ENCODE assay signal across 9 mouse cellular contexts in the genomic region with DNA sequence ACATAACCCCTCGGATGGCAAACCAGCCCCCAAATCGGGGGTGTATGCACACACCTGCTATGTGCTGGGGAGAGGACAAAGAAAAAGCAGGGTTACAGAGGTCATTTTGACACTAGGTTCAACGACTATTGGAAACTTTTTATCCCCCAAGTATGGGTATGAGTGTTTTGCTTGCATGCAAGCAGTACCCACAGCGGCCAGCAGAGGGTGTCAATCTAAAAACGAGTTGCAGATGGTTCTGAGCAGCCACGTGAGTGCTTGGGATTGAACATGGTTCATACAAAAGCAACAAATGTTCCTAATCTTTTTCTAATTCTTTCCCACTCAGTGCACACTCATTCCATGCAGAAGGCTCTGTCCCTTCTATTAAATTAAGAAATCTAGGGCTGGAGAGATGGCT. TPM values are rescaled to one million over a fixed set of nuclear protein-coding genes. Genes with fewer than 3 reads are reported as not detected.
DNase-seq lines count a peak whose midpoint lies in the region; ATAC-seq lines count a peak whose summit lies in the region.
"Had no signal": no experiment of that assay in that cellular context is flagged by ENCODE, and none has a peak within 500 bp of the region (broad histone marks: within the 10 kb centered on the region; RNA-seq: fewer than 3 reads in every experiment).

No protein-coding gene starts in this region.

- H3K4me1 ChIP-seq in midbrain, embryonic 14.5 days (ENCODE audit: control insufficient read depth, insufficient read depth, low read length): peaks cover 6% of the 10 kb centered on the region
- H3K4me1 ChIP-seq in midbrain, embryonic 13.5 days (replicated peaks): peaks cover 8% of the 10 kb centered on the region
- peaks cover 10% of the 10 kb centered on the region for H3K4me1 ChIP-seq in liver, embryonic 13.5 days (replicated peaks)
- H3K4me1 ChIP-seq: stomach, embryonic 15.5 days had no signal

- H3K4me3 ChIP-seq in midbrain, embryonic 14.5 days (replicated peaks; ENCODE audit: low read depth, low read length): no peak overlapping the region
- H3K4me3 ChIP-seq in midbrain, embryonic 13.5 days (replicated peaks): no peak overlapping the region
- no peak overlapping the region for H3K4me3 ChIP-seq in liver, embryonic 13.5 days (replicated peaks)
- H3K4me3 ChIP-seq: stomach, embryonic 15.5 days had no signal

- 40% methylated on average over 6 of the region's 6 CpGs for WGBS in midbrain, embryonic 14.5 days
- WGBS in midbrain, embryonic 13.5 days: 45% methylated on average over 6 of the region's 6 CpGs
- 32% methylated on average over 6 of the region's 6 CpGs for WGBS in liver, embryonic 13.5 days (ENCODE audit: insufficient replicate concordance)

- peaks cover 19% of the 10 kb centered on the region for H3K36me3 ChIP-seq in midbrain, embryonic 14.5 days (ENCODE audit: control insufficient read depth, insufficient read depth, low read length)
- peaks cover 36% of the 10 kb centered on the region for H3K36me3 ChIP-seq in midbrain, embryonic 13.5 days
- peaks cover 23% of the 10 kb centered on the region for H3K36me3 ChIP-seq in liver, embryonic 13.5 days

- no peak overlapping the region for H3K9ac ChIP-seq in midbrain, embryonic 14.5 days (replicated peaks; ENCODE audit: low read length)
- no peak overlapping the region for H3K9ac ChIP-seq in midbrain, embryonic 13.5 days (replicated peaks)
- H3K9ac ChIP-seq in liver, embryonic 13.5 days: no peak overlapping the region
- H3K9ac ChIP-seq: stomach, embryonic 15.5 days had no signal

- no peak overlapping the region for H3K4me2 ChIP-seq in midbrain, embryonic 14.5 days (ENCODE audit: low read length)
- no peak overlapping the region for H3K4me2 ChIP-seq in midbrain, embryonic 13.5 days (replicated peaks)
- no peak overlapping the region for H3K4me2 ChIP-seq in liver, embryonic 13.5 days
- H3K4me2 ChIP-seq: stomach, embryonic 15.5 days had no signal

- DNase-seq in midbrain, embryonic 14.5 days: peak; percentile 75
- peak; percentile 69 to 92 for DNase-seq in adrenal gland, adult (ENCODE audit: inconsistent age in 2 of 2, low spot score in 1 of 2)
- peak; percentile 81 for DNase-seq in embryo, embryonic 10 days (ENCODE audit: low spot score)
- peak; percentile 70 to 86 for DNase-seq in heart, postnatal 10 days
- peak; percentile 59 for DNase-seq in liver, embryonic 13.5 days
- peak; percentile 80 for DNase-seq in right cerebral cortex, postnatal 4 days
- peak; percentile 48 to 81 for DNase-seq in urinary bladder, postnatal 4 days (ENCODE audit: low spot score in 2 of 2)

- H3K27me3 ChIP-seq in midbrain, embryonic 14.5 days (ENCODE audit: control insufficient read depth, insufficient read depth, low read length): no peaks in the 10 kb centered on the region
- H3K27me3 ChIP-seq in midbrain, embryonic 13.5 days: no peaks in the 10 kb centered on the region
- H3K27me3 ChIP-seq in liver, embryonic 13.5 days: no peaks in the 10 kb centered on the region
- H3K27me3 ChIP-seq: stomach, embryonic 15.5 days had no signal

- intact Hi-C loops in heart, postnatal 10 days (cut with DNase I): loop anchor here (10.0 kb wide), 1 partner anchor 421 kb away; the partner anchor contains the start of genes Btbd19 and Tctex1d4

- no peak overlapping the region for H3K27ac ChIP-seq in midbrain, embryonic 14.5 days (replicated peaks; ENCODE audit: low read depth, low read length)
- no peak overlapping the region for H3K27ac ChIP-seq in midbrain, embryonic 13.5 days
- no peak overlapping the region for H3K27ac ChIP-seq in liver, embryonic 13.5 days
- H3K27ac ChIP-seq: stomach, embryonic 15.5 days had no signal

- ATAC-seq in midbrain, embryonic 14.5 days (ENCODE audit: low FRiP score, low TSS enrichment): no peak
- no peak for ATAC-seq in midbrain, embryonic 13.5 days
- ATAC-seq in liver, embryonic 13.5 days (ENCODE audit: low read depth): no peak

- no peaks in the 10 kb centered on the region for H3K9me3 ChIP-seq in midbrain, embryonic 14.5 days (ENCODE audit: control insufficient read depth, low read length)
- H3K9me3 ChIP-seq in midbrain, embryonic 13.5 days: no peaks in the 10 kb centered on the region
- H3K9me3 ChIP-seq in liver, embryonic 13.5 days (replicated peaks): no peaks in the 10 kb centered on the region
- H3K9me3 ChIP-seq: stomach, embryonic 15.5 days had no signal

RNA-seq across cellular contexts. Expression of gene Mmachc, which starts 4.4 kb away (rescaled TPM):
- 16.3 and 20.6 TPM in 2 replicates for polyA plus RNA-seq in midbrain, embryonic 14.5 days (2014; fragmentation: Nextera tagmentation; extraction: Ambion mirVana)
- polyA plus RNA-seq in midbrain, embryonic 13.5 days (2015; fragmentation: Nextera tagmentation; extraction: Ambion mirVana): 29.6 and 29.8 TPM in 2 replicates
- 10 to 100 TPM; 32.8 to 40.0 TPM for total RNA-seq in heart, postnatal 10 days (2021)
- 13.6 and 17.1 TPM in 2 replicates for polyA plus RNA-seq in liver, embryonic 13.5 days (2015; fragmentation: Nextera tagmentation; extraction: Ambion mirVana)

RNA-seq across cellular contexts. Expression of gene Ccdc163, which starts 4.5 kb away (rescaled TPM):
- polyA plus RNA-seq in midbrain, embryonic 14.5 days (2014; fragmentation: Nextera tagmentation; extraction: Ambion mirVana): 11.4 and 13.1 TPM in 2 replicates
- polyA plus RNA-seq in midbrain, embryonic 13.5 days (2015; fragmentation: Nextera tagmentation; extraction: Ambion mirVana): 18.8 and 18.9 TPM in 2 replicates
- total RNA-seq in heart, postnatal 10 days (2021): 1 to 10 TPM; 8.3 to 9.1 TPM
- polyA plus RNA-seq in liver, embryonic 13.5 days (2015; fragmentation: Nextera tagmentation; extraction: Ambion mirVana): 13.3 and 13.7 TPM in 2 replicates

RNA-seq across cellular contexts. Expression of gene Tesk2, which starts 16.9 kb away (rescaled TPM):
- polyA plus RNA-seq in midbrain, embryonic 14.5 days (2014; fragmentation: Nextera tagmentation; extraction: Ambion mirVana): 1.9 and 3.2 TPM in 2 replicates
- 3.7 and 4.1 TPM in 2 replicates for polyA plus RNA-seq in midbrain, embryonic 13.5 days (2015; fragmentation: Nextera tagmentation; extraction: Ambion mirVana)
- total RNA-seq in heart, postnatal 10 days (2021): 1 to 10 TPM; 1.7 to 2.1 TPM
- 2.1 and 2.5 TPM in 2 replicates for polyA plus RNA-seq in liver, embryonic 13.5 days (2015; fragmentation: Nextera tagmentation; extraction: Ambion mirVana)

RNA-seq across cellular contexts. Expression of gene Prdx1, which starts 18.5 kb away (rescaled TPM):
- 378 and 430 TPM in 2 replicates for polyA plus RNA-seq in midbrain, embryonic 14.5 days (2014; fragmentation: Nextera tagmentation; extraction: Ambion mirVana)
- 516 and 536 TPM in 2 replicates for polyA plus RNA-seq in midbrain, embryonic 13.5 days (2015; fragmentation: Nextera tagmentation; extraction: Ambion mirVana)
- 100 to 1,000 TPM; 420 to 430 TPM for total RNA-seq in heart, postnatal 10 days (2021)
- 994 and 1,129 TPM in 2 replicates for polyA plus RNA-seq in liver, embryonic 13.5 days (2015; fragmentation: Nextera tagmentation; extraction: Ambion mirVana)

RNA-seq across cellular contexts. Expression of gene Akr1a1, which starts 52.3 kb away (rescaled TPM):
- polyA plus RNA-seq in midbrain, embryonic 14.5 days (2014; fragmentation: Nextera tagmentation; extraction: Ambion mirVana): 638 and 660 TPM in 2 replicates
- polyA plus RNA-seq in midbrain, embryonic 13.5 days (2015; fragmentation: Nextera tagmentation; extraction: Ambion mirVana): 613 and 617 TPM in 2 replicates
- total RNA-seq in heart, postnatal 10 days (2021): 100 to 1,000 TPM; 419 to 457 TPM
- polyA plus RNA-seq in liver, embryonic 13.5 days (2015; fragmentation: Nextera tagmentation; extraction: Ambion mirVana): 273 and 281 TPM in 2 replicates
